Mouse (Mus musculus): ENCODE measurements around the gene Tmem132c. TPM values are rescaled to one million over a fixed set of nuclear protein-coding genes. Genes with fewer than 3 reads are reported as not detected.
"Not testable (repeated sequence)": the region's sequence is repeated elsewhere in the genome, so short reads cannot be mapped to it uniquely, and the experiment has no call there.

The Tmem132c gene
- polyA plus RNA-seq, 1 experiment from 2014 or later, result 0.68 TPM

DNA sequence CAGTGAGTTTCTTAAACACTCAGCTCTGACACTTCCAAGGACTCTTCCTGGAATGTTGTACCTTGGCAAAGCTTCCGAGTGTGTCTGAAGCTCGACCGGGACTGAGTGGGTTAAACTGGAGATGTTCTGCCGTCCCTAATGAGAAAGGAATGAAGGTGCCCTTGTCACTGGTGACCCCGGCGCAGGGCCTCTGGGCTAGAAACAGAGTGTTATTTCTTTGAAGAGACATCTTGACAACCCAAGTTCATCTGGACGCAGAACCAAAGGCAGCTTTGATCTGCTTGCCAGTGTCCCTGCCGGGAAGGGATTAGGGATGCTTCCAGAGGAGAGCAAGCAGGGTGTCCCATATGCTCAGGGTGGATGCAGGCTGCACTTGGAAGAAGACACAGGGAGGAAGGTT, 114.2 kb downstream of the Tmem132c start:
- no peaks in the 10 kb centered on the region for H3K27me3 ChIP-seq (replicated peaks; ENCODE audit: control insufficient read depth, insufficient read depth, low read length)
- no peak overlapping the region for H3K4me2 ChIP-seq (ENCODE audit: low read length)
- no peak overlapping the region for H3K27ac ChIP-seq (ENCODE audit: low read depth)
- ATAC-seq (replicated peaks; ENCODE audit: low FRiP score, low TSS enrichment, low read depth) (no peak), DNase-seq (ENCODE audit: low spot score) (no peak)
- no peak overlapping the region for H3K4me3 ChIP-seq (ENCODE audit: low read depth, low read length)
- 21% methylated on average over 8 of the region's 8 CpGs for whole genome bisulfite sequencing
- H3K9me3 ChIP-seq (ENCODE audit: control insufficient read depth, low read length), result no peaks in the 10 kb centered on the region
- H3K4me1 ChIP-seq (replicated peaks; ENCODE audit: control insufficient read depth, insufficient read depth, low read length), result no peaks in the 10 kb centered on the region
- H3K36me3 ChIP-seq (ENCODE audit: control insufficient read depth, insufficient read depth, low read length), result no peaks in the 10 kb centered on the region
- no peak overlapping the region for H3K9ac ChIP-seq (ENCODE audit: low read length)

DNA sequence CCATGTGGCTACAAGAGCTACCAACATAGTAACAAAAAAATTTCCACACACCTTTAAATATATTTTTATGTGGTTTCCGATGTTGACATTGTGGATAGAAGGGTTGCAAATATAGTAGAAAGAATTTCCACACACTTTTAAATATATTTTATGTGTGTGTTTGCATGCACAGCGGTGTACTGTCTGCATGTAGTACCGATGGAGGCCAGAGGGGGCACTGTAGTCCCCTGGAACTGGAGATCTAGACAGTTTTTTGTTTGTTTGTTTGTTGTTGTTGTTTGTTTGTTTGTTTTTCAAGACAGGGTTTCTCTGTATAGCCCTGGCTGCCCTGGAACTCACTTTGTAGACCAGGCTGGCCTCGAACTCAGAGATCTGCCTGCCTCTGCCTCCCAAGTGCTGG, 116.3 kb downstream of the Tmem132c start:
- not testable (repeated sequence) for ATAC-seq (replicated peaks; ENCODE audit: low FRiP score, low TSS enrichment, low read depth); H3K4me3 ChIP-seq (ENCODE audit: low read depth, low read length)
- WGBS, result 91% methylated on average over 4 of the region's 4 CpGs

DNA sequence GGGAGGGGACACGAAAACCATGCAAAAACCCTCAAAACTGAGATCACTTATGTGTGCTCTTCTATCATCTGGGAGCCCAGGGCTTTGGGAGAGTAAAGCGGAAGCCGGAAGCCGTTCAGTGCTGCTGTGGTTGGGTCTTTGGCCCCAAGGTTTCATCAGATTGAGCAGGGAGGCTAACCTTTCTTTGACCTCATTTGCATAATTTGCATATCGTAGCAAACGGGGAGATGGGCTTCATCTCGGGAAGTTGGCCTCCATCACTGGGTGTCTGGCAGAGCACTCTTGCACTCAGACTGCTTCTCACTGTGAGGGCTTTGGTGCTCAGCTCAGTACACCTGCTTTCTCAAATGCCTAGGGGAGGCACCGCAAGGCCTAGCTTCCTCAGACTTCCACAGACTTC, 119.5 kb downstream of the Tmem132c start:
- H3K9me3 ChIP-seq (ENCODE audit: control insufficient read depth, low read length), result no peaks in the 10 kb centered on the region
- H3K4me3 ChIP-seq (ENCODE audit: low read depth, low read length), result no peak overlapping the region
- H3K4me1 ChIP-seq (replicated peaks; ENCODE audit: control insufficient read depth, insufficient read depth, low read length), result no peaks in the 10 kb centered on the region
- WGBS, result 71% methylated on average over 8 of the region's 8 CpGs
- H3K27me3 ChIP-seq (replicated peaks; ENCODE audit: control insufficient read depth, insufficient read depth, low read length), result no peaks in the 10 kb centered on the region
- H3K9ac ChIP-seq (ENCODE audit: low read length), result no peak overlapping the region
- H3K4me2 ChIP-seq (ENCODE audit: low read length), result no peak overlapping the region
- ATAC-seq (replicated peaks; ENCODE audit: low FRiP score, low TSS enrichment, low read depth), result no peak
- DNase-seq (ENCODE audit: low spot score), result no peak
- no peak overlapping the region for H3K27ac ChIP-seq (ENCODE audit: low read depth)
- no peaks in the 10 kb centered on the region for H3K36me3 ChIP-seq (ENCODE audit: control insufficient read depth, insufficient read depth, low read length)

More for the DNA sequence above, 116.3 kb downstream of the Tmem132c start:
- H3K27ac ChIP-seq (ENCODE audit: low read depth); H3K27me3 ChIP-seq (replicated peaks; ENCODE audit: control insufficient read depth, insufficient read depth, low read length); H3K9ac ChIP-seq (ENCODE audit: low read length); DNase-seq (ENCODE audit: low spot score); H3K4me2 ChIP-seq (ENCODE audit: low read length); H3K36me3 ChIP-seq (ENCODE audit: control insufficient read depth, insufficient read depth, low read length); H3K9me3 ChIP-seq (ENCODE audit: control insufficient read depth, low read length); H3K4me1 ChIP-seq (replicated peaks; ENCODE audit: control insufficient read depth, insufficient read depth, low read length): not testable (repeated sequence)

DNA sequence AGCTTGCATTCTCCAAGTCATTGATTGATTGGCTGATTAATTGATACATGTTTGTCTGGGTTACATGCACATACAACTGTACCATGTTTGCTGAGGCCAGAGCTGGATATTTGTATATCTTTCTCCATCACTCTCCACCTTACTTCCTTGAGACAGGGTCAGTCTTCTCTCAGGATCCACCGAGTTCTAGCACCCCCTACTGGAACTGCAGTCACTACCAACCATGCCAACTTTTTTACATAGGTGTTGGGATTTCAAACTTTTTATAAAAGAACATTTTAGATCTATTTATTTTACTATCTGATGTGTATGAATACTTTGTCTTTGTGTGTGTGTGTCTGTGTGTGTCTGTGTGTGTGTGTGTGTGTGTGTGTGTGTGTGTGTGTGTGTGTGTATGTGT, 123.5 kb downstream of the Tmem132c start:
- Histone ChIP-seq H3K27me3 (replicated peaks; ENCODE audit: control insufficient read depth, insufficient read depth, low read length) (no peaks in the 10 kb centered on the region), H3K4me2 (ENCODE audit: low read length) (no peak overlapping the region), H3K9me3 (ENCODE audit: control insufficient read depth, low read length) (no peaks in the 10 kb centered on the region), H3K27ac (ENCODE audit: low read depth) (no peak overlapping the region), H3K4me1 (replicated peaks; ENCODE audit: control insufficient read depth, insufficient read depth, low read length) (no peaks in the 10 kb centered on the region), H3K4me3 (ENCODE audit: low read depth, low read length) (no peak overlapping the region), H3K36me3 (ENCODE audit: control insufficient read depth, insufficient read depth, low read length) (no peaks in the 10 kb centered on the region), H3K9ac (ENCODE audit: low read length) (no peak overlapping the region)
- WGBS, result 19% methylated on average over 1 of the region's 1 CpGs
- no peak for DNase-seq (ENCODE audit: low spot score)
- ATAC-seq (replicated peaks; ENCODE audit: low FRiP score, low TSS enrichment, low read depth), result no peak

DNA sequence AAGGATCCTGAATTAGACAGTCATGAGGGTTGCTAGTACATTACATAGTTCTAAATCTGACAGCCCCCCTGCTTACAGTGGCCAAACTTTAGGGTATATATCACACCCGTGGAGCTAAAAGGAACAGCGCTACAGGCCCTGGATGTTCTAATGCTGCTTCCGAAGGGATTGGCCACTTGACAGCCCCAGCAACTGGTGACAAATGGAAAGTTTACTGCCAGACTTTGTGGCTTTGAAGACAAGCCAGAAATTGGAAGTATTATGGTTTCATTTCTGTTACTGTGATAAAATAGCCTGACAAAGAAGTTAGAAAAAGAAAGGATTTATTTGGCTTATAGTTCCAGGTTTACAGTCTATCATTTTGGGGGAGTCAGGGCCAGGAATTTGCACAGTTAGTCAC, 126.6 kb downstream of the Tmem132c start:
- no peak overlapping the region for H3K27ac ChIP-seq (ENCODE audit: low read depth)
- H3K4me2 ChIP-seq (ENCODE audit: low read length), result no peak overlapping the region
- no peaks in the 10 kb centered on the region for H3K27me3 ChIP-seq (replicated peaks; ENCODE audit: control insufficient read depth, insufficient read depth, low read length)
- H3K9me3 ChIP-seq (ENCODE audit: control insufficient read depth, low read length), result no peaks in the 10 kb centered on the region
- H3K36me3 ChIP-seq (ENCODE audit: control insufficient read depth, insufficient read depth, low read length), result no peaks in the 10 kb centered on the region
- H3K4me1 ChIP-seq (replicated peaks; ENCODE audit: control insufficient read depth, insufficient read depth, low read length), result no peaks in the 10 kb centered on the region
- 76% methylated on average over 3 of the region's 3 CpGs for WGBS
- H3K4me3 ChIP-seq (ENCODE audit: low read depth, low read length), result no peak overlapping the region
- DNase-seq (ENCODE audit: low spot score) (no peak), ATAC-seq (replicated peaks; ENCODE audit: low FRiP score, low TSS enrichment, low read depth) (no peak)
- no peak overlapping the region for H3K9ac ChIP-seq (ENCODE audit: low read length)

DNA sequence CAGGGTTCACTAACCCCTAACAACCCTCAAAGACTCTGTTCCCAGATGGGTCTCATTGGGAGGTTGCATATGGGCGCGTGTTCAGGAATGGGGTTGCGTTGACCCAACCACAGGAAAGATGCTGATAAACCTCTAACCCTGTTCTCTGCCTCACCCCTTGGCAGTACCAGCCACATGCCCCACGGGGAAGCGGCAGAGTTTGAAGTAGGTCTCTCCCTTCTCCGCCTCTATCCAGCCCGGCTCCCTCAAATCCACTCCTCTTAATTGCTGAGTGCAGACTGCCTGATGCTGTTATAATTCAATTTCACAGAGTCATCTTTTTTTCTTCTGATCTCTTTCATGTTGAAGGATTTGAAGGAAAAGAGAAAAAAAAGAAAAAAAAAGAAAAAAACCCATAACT, 128.2 kb downstream of the Tmem132c start:
- no peak overlapping the region for H3K4me2 ChIP-seq (ENCODE audit: low read length)
- no peaks in the 10 kb centered on the region for H3K36me3 ChIP-seq (ENCODE audit: control insufficient read depth, insufficient read depth, low read length)
- ATAC-seq (replicated peaks; ENCODE audit: low FRiP score, low TSS enrichment, low read depth) (no peak), DNase-seq (ENCODE audit: low spot score) (no peak)
- WGBS, result 81% methylated on average over 7 of the region's 7 CpGs
- no peak overlapping the region for H3K4me3 ChIP-seq (ENCODE audit: low read depth, low read length)
- peak overlapping the region; percentile 30; the same call in 1 of the 2 replicates for H3K27ac ChIP-seq (ENCODE audit: low read depth)
- no peaks in the 10 kb centered on the region for H3K27me3 ChIP-seq (replicated peaks; ENCODE audit: control insufficient read depth, insufficient read depth, low read length)
- H3K4me1 ChIP-seq (replicated peaks; ENCODE audit: control insufficient read depth, insufficient read depth, low read length), result no peaks in the 10 kb centered on the region
- H3K9ac ChIP-seq (ENCODE audit: low read length), result no peak overlapping the region
- H3K9me3 ChIP-seq (ENCODE audit: control insufficient read depth, low read length), result no peaks in the 10 kb centered on the region

DNA sequence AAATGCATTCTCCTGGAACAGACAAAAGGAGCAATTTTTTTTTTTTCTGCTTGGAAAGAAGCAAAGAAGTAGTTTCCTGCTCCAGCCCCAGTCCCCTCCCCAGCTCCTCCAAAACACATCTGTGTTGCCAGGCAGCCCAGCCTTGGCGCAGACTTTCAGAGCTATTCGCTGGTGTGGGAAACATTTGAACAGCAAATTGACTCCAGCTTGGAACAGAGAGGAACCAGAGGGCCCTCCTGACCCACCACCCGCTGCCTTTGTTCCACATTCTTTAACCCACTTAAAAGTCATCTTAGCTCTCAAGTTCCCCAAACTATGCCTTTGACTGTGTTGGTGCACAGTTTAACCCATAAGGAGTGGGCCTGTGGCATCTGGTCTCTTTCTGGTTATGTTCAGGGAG, 128.9 kb downstream of the Tmem132c start:
- DNase-seq (ENCODE audit: low spot score) (no peak), ATAC-seq (replicated peaks; ENCODE audit: low FRiP score, low TSS enrichment, low read depth) (no peak)
- H3K27ac ChIP-seq (ENCODE audit: low read depth), result no peak overlapping the region
- no peak overlapping the region for H3K4me3 ChIP-seq (ENCODE audit: low read depth, low read length)
- H3K9ac ChIP-seq (ENCODE audit: low read length), result no peak overlapping the region
- 0 out of 2 replicates have a peak, but pooled peaks cover 4% of the 10 kb centered on the region for H3K9me3 ChIP-seq (ENCODE audit: control insufficient read depth, low read length)
- H3K4me2 ChIP-seq (ENCODE audit: low read length), result no peak overlapping the region
- H3K36me3 ChIP-seq (ENCODE audit: control insufficient read depth, insufficient read depth, low read length), result no peaks in the 10 kb centered on the region
- H3K27me3 ChIP-seq (replicated peaks; ENCODE audit: control insufficient read depth, insufficient read depth, low read length), result no peaks in the 10 kb centered on the region
- H3K4me1 ChIP-seq (replicated peaks; ENCODE audit: control insufficient read depth, insufficient read depth, low read length), result no peaks in the 10 kb centered on the region
- WGBS, result 34% methylated on average over 3 of the region's 3 CpGs

DNA sequence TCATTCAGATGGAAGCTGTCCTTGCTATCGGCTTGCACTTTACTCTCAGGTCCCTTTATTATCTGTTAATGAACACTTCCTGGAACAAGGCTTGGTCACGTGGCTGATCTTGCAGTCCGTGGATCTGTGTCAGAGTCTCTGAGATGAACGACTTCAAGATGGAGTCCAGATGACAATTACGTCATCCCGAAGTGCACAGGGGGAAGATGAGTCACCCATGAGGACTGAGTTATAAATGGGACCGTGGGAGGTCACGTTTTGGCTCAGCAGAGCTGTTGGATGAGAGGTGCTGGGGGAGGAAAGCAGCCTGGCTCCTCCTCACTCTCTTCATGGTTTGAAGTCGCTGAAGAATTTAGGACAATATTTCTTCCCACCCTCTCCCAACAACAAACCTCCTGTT, 132.6 kb downstream of the Tmem132c start:
- no peak overlapping the region for H3K27ac ChIP-seq (ENCODE audit: low read depth)
- no peaks in the 10 kb centered on the region for H3K4me1 ChIP-seq (replicated peaks; ENCODE audit: control insufficient read depth, insufficient read depth, low read length)
- DNase-seq (ENCODE audit: low spot score) (no peak), ATAC-seq (replicated peaks; ENCODE audit: low FRiP score, low TSS enrichment, low read depth) (no peak)
- no peak overlapping the region for H3K9ac ChIP-seq (ENCODE audit: low read length)
- H3K27me3 ChIP-seq (replicated peaks; ENCODE audit: control insufficient read depth, insufficient read depth, low read length), result no peaks in the 10 kb centered on the region
- 59% methylated on average over 9 of the region's 9 CpGs for WGBS
- H3K4me3 ChIP-seq (ENCODE audit: low read depth, low read length), result no peak overlapping the region
- H3K36me3 ChIP-seq (ENCODE audit: control insufficient read depth, insufficient read depth, low read length), result no peaks in the 10 kb centered on the region
- H3K9me3 ChIP-seq (ENCODE audit: control insufficient read depth, low read length), result 0 out of 2 replicates have a peak, but pooled peaks cover 4% of the 10 kb centered on the region
- H3K4me2 ChIP-seq (ENCODE audit: low read length), result no peak overlapping the region

DNA sequence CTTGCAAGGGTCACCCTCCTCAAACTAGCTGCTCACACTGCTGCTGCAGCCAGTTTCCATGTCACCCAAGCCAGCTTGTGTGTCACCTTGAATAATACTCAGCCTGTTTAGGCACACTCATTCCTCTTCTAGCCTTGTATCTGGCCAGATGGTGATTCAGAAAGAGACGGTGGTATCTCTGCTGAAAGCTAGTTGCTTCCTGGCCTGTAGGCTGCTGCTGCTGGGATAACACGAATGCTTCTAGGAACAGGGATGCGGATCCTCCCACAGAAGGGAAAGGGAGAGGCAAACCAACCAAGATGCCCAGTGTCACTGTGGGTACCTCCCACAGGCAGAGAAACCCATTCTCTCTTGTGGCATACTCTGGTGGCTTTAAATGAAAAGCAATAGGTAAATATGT, 134.0 kb downstream of the Tmem132c start:
- Histone ChIP-seq H3K9me3 (ENCODE audit: control insufficient read depth, low read length) (0 out of 2 replicates have a peak, but pooled peaks cover 4% of the 10 kb centered on the region), H3K27ac (ENCODE audit: low read depth) (no peak overlapping the region), H3K4me3 (ENCODE audit: low read depth, low read length) (no peak overlapping the region), H3K4me2 (ENCODE audit: low read length) (no peak overlapping the region), H3K9ac (ENCODE audit: low read length) (no peak overlapping the region), H3K27me3 (replicated peaks; ENCODE audit: control insufficient read depth, insufficient read depth, low read length) (no peaks in the 10 kb centered on the region), H3K4me1 (replicated peaks; ENCODE audit: control insufficient read depth, insufficient read depth, low read length) (no peaks in the 10 kb centered on the region), H3K36me3 (ENCODE audit: control insufficient read depth, insufficient read depth, low read length) (no peaks in the 10 kb centered on the region)
- ATAC-seq (replicated peaks; ENCODE audit: low FRiP score, low TSS enrichment, low read depth) (no peak), DNase-seq (ENCODE audit: low spot score) (no peak)
- WGBS, result 80% methylated on average over 3 of the region's 3 CpGs

Data from intestine, embryonic 14.5 days (tissue).